Mouse (Mus musculus): Measurements from ENCODE around the gene Snx17. TPM values are rescaled to one million over a fixed set of nuclear protein-coding genes. Genes with fewer than 3 reads are reported as not detected.
A peak's percentile ranks its signal among the peaks of the same experiment; 100 is the strongest.

Snx17 gene
- polyA plus RNA-seq, 1 experiment = 138 TPM

- H3K27me3 ChIP-seq (ENCODE audit: control insufficient read depth, insufficient read depth, insufficient read length) = no peaks in the 10 kb centered on the region
- H3K4me3 ChIP-seq = no peak overlapping the region
- H3ac ChIP-seq (ENCODE audit: control insufficient read depth, insufficient read length) = no peak overlapping the region
- H3K79me2 ChIP-seq (ENCODE audit: control insufficient read depth, insufficient read depth) = no peaks in the 10 kb centered on the region
- no peak overlapping the region for H3K4me2 ChIP-seq (ENCODE audit: low read depth)
- TF ChIP-seq REST (IDR thresholded peaks at IDR 0.05; ENCODE audit: insufficient read depth, insufficient read length) = no peak
- H3K36me3 ChIP-seq (ENCODE audit: control insufficient read depth, insufficient read depth) = peaks cover 67% of the 10 kb centered on the region
Measured at GRCm38 (mm10) chr5:31162462-31162861, 30.6 kb upstream of the Snx17 start.

- H3ac ChIP-seq (ENCODE audit: control insufficient read depth, insufficient read length) = no peak overlapping the region
- no peaks in the 10 kb centered on the region for H3K79me2 ChIP-seq (ENCODE audit: control insufficient read depth, insufficient read depth)
- no peaks in the 10 kb centered on the region for H3K27me3 ChIP-seq (ENCODE audit: control insufficient read depth, insufficient read depth, insufficient read length)
- H3K4me3 ChIP-seq = no peak overlapping the region
- TF ChIP-seq REST (IDR thresholded peaks at IDR 0.05; ENCODE audit: insufficient read depth, insufficient read length) = no peak
- no peak for TF ChIP-seq E2F4 (IDR thresholded peaks at IDR 0.05; ENCODE audit: insufficient read depth)
- no peak for TF ChIP-seq POLR2AphosphoS2 (IDR thresholded peaks at IDR 0.05; ENCODE audit: insufficient read length, low read depth)
- TF ChIP-seq TCF12 (IDR thresholded peaks at IDR 0.05; ENCODE audit: insufficient read depth, poor library complexity, severe bottlenecking) = no peak
- TF ChIP-seq TCF3 (IDR thresholded peaks at IDR 0.05; ENCODE audit: insufficient read length, low read depth) = no peak
- TF ChIP-seq MYOD1 (IDR thresholded peaks at IDR 0.05; ENCODE audit: control insufficient read depth in 1 of 3, insufficient read length in 2 of 3, low read depth in 2 of 3) = no peak
- TF ChIP-seq MYOG (IDR thresholded peaks at IDR 0.05; ENCODE audit: control insufficient read depth in 1 of 3, insufficient read depth in 1 of 3, insufficient read length in 2 of 3, low read depth in 2 of 3) = no peak
- no peak overlapping the region for H3K4me2 ChIP-seq (ENCODE audit: low read depth)
- peaks cover 53% of the 10 kb centered on the region for H3K36me3 ChIP-seq (ENCODE audit: control insufficient read depth, insufficient read depth)
Measured at GRCm38 (mm10) chr5:31164878-31165277, 28.1 kb upstream of the Snx17 start.

- H3K27me3 ChIP-seq (ENCODE audit: control insufficient read depth, insufficient read depth, insufficient read length) = no peaks in the 10 kb centered on the region
- no peak for TF ChIP-seq MYOD1 (IDR thresholded peaks at IDR 0.05; ENCODE audit: control insufficient read depth in 1 of 3, insufficient read length in 2 of 3, low read depth in 2 of 3)
- TF ChIP-seq CEBPB (IDR thresholded peaks at IDR 0.05; ENCODE audit: insufficient read depth, poor library complexity, severe bottlenecking) = no peak
- TF ChIP-seq TCF3 (IDR thresholded peaks at IDR 0.05; ENCODE audit: insufficient read length, low read depth) = no peak
- no peak for TF ChIP-seq USF1 (IDR thresholded peaks at IDR 0.05; ENCODE audit: low read depth)
- no peak for TF ChIP-seq SRF (IDR thresholded peaks at IDR 0.05; ENCODE audit: control insufficient read depth, insufficient read length, low read depth)
- no peak for TF ChIP-seq REST (IDR thresholded peaks at IDR 0.05; ENCODE audit: insufficient read depth, insufficient read length)
- no peak for TF ChIP-seq POLR2A (IDR thresholded peaks at IDR 0.05; ENCODE audit: insufficient read length, low read depth)
- no peak for TF ChIP-seq POLR2AphosphoS2 (IDR thresholded peaks at IDR 0.05; ENCODE audit: insufficient read length, low read depth)
- TF ChIP-seq MAX (IDR thresholded peaks at IDR 0.05; ENCODE audit: low read depth) = no peak
- TF ChIP-seq MYOG (IDR thresholded peaks at IDR 0.05; ENCODE audit: control insufficient read depth in 1 of 3, insufficient read depth in 1 of 3, insufficient read length in 2 of 3, low read depth in 2 of 3) = no peak
- H3K4me2 ChIP-seq (ENCODE audit: low read depth) = no peak overlapping the region
- H3K4me3 ChIP-seq = no peak overlapping the region
- H3K79me2 ChIP-seq (ENCODE audit: control insufficient read depth, insufficient read depth) = no peaks in the 10 kb centered on the region
- H3K36me3 ChIP-seq (ENCODE audit: control insufficient read depth, insufficient read depth) = peaks cover 56% of the 10 kb centered on the region
- H3ac ChIP-seq (ENCODE audit: control insufficient read depth, insufficient read length) = no peak overlapping the region
Measured at GRCm38 (mm10) chr5:31168630-31169029, 24.4 kb upstream of the Snx17 start.

GRCm38 (mm10) chr5:31179301-31179765 lies 13.7 kb upstream of the Snx17 start:
- TF ChIP-seq E2F4 (IDR thresholded peaks at IDR 0.05; ENCODE audit: insufficient read depth) (peak; percentile 50), TCF3 (IDR thresholded peaks at IDR 0.05; ENCODE audit: insufficient read length, low read depth) (no peak), REST (IDR thresholded peaks at IDR 0.05; ENCODE audit: insufficient read depth, insufficient read length) (no peak), MYOG (IDR thresholded peaks at IDR 0.05; ENCODE audit: control insufficient read depth in 1 of 3, insufficient read depth in 1 of 3, insufficient read length in 2 of 3, low read depth in 2 of 3) (no peak)
- H3K36me3 ChIP-seq (ENCODE audit: control insufficient read depth, insufficient read depth) = peaks cover 2% of the 10 kb centered on the region
- peak overlapping the region; percentile 80 for H3ac ChIP-seq (ENCODE audit: control insufficient read depth, insufficient read length)
- no peaks in the 10 kb centered on the region for H3K27me3 ChIP-seq (ENCODE audit: control insufficient read depth, insufficient read depth, insufficient read length)
- H3K79me2 ChIP-seq (ENCODE audit: control insufficient read depth, insufficient read depth) = peaks cover 53% of the 10 kb centered on the region
- H3K4me3 ChIP-seq = peak overlapping the region; percentile 92
- H3K4me2 ChIP-seq (ENCODE audit: low read depth) = peak overlapping the region; percentile 83

GRCm38 (mm10) chr5:31179766-31180630 lies 13.0 kb upstream of the Snx17 start, which contains the start of the genes Gm29609 and Gtf3c2:
Gm29609 (minus strand) TSS chr5:31179911.
Gtf3c2 (minus strand) TSS chr5:31180144.
- Histone ChIP-seq H3K36me3 (ENCODE audit: control insufficient read depth, insufficient read depth) (no peaks in the 10 kb centered on the region), H3K4me2 (ENCODE audit: low read depth) (peak within 1 kb of the TSS; percentile 95), H3K27me3 (ENCODE audit: control insufficient read depth, insufficient read depth, insufficient read length) (no peaks in the 10 kb centered on the region), H3ac (ENCODE audit: control insufficient read depth, insufficient read length) (peak within 1 kb of the TSS; percentile 80), H3K79me2 (ENCODE audit: control insufficient read depth, insufficient read depth) (peaks cover 47% of the 10 kb centered on the region), H3K4me3 (peak within 1 kb of the TSS; percentile 92)
- TF ChIP-seq E2F4 (IDR thresholded peaks at IDR 0.05; ENCODE audit: insufficient read depth) (peak; percentile 79), MYOG (IDR thresholded peaks at IDR 0.05; ENCODE audit: control insufficient read depth in 1 of 3, insufficient read depth in 1 of 3, insufficient read length in 2 of 3, low read depth in 2 of 3) (peak in 1 of 3 experiments; percentile 2), MYOD1 (IDR thresholded peaks at IDR 0.05; ENCODE audit: control insufficient read depth in 1 of 3, insufficient read length in 2 of 3, low read depth in 2 of 3) (no peak), POLR2AphosphoS2 (IDR thresholded peaks at IDR 0.05; ENCODE audit: insufficient read length, low read depth) (peak; percentile 78), POLR2A (IDR thresholded peaks at IDR 0.05; ENCODE audit: insufficient read length, low read depth) (peak; percentile 90), USF1 (IDR thresholded peaks at IDR 0.05; ENCODE audit: low read depth) (no peak), TCF3 (IDR thresholded peaks at IDR 0.05; ENCODE audit: insufficient read length, low read depth) (no peak), CEBPB (IDR thresholded peaks at IDR 0.05; ENCODE audit: insufficient read depth, poor library complexity, severe bottlenecking) (no peak), MAX (IDR thresholded peaks at IDR 0.05; ENCODE audit: low read depth) (no peak)

Data from myocyte (in vitro differentiated cells).